Mouse (Mus musculus) heart, postnatal 36 days (tissue): ENCODE results near the gene Ccdc187. TPM values are rescaled to one million over a fixed set of nuclear protein-coding genes. Genes with fewer than 3 reads are reported as not detected.
A peak's percentile ranks its signal among the peaks of the same experiment; 100 is the strongest.

Experiments
- DNase-seq, 2 experiments: peaks; one replicate each; pipeline ENCODE4 v3.0.0; 2021 to 2022
- intact Hi-C: fragments of 180-260 bp; cut with DNase I; formaldehyde crosslinking; loops from one replicate; pipeline ENCODE4 v1.15.1; 2025
- total RNA-seq, 2 experiments: library from RNA; stranded (reverse); gene quantifications; 2 replicates each; pipeline ENCODE4 v1.2.3; 2021

Ccdc187 gene
- total RNA-seq, 2 experiments from 2014 or later: 0.03 to 0.08 TPM

DNA sequence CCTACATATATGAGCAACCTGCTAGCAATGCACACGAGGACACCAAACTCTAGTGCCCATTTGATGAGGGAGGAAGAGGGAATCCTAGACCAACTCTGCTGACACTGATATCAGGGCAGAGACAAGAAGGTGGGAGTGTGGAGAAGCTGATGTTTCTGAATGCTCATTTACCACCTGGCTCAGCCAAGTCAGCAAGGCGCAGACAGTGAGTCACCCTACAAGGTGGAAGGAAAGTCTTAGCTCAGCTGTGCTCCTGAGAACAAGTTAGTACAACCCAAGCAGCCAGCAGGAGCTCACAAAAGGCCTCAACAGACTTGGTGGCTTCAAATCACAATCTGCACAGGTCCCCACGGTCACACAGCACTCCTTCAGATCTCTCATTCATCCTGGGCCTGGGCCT lies 63.0 kb downstream of the Ccdc187 start:
- intact Hi-C loops: no loop called here

DNA sequence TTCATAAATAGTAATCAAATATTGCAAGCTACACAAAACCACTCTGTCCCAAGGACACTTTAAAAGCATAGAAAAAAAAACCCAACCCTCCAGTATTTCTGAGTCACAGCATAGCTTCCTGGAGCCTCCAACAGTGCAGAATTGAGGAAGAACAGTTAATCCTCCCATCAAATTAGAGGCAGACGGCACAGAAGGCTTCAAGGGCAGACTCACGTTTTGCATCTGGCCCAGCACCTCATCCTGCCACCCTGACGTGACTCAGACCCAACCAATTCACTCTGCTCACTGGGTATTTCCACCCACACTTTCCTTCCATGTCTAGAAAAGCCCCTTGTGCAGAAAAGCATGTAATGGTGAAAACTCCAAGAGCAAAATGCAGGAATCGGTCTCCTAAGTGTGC lies 64.1 kb downstream of the Ccdc187 start:
- DNase-seq: no peak
- intact Hi-C loops: no loop called here

More for the DNA sequence above, 63.0 kb downstream of the Ccdc187 start:
- DNase-seq: no peak

DNA sequence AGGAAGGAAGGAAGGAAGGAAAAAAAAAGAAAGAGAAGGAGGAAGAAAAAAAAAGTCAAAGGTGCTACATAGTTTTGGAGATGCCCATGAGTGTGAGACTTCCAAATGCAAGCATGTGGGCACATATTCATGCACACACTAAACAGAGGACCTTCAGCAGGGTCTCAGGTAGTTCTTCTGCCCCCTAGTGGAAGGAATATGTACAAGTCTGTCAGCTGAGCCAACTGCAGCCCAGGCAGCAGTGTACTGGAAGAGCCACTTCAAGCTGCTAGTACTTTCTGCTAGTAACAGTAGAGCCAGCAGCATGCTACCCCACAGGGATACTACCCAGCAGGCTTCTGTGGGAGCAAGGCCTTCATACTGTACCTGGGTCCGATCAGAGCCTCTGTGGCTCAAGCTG lies 66.6 kb downstream of the Ccdc187 start:
- intact Hi-C loops: loop anchor here (2.0 kb wide), 1 partner anchor 71 kb away; no protein-coding TSS in a partner anchor
- DNase-seq: peak; percentile 9 to 32

DNA sequence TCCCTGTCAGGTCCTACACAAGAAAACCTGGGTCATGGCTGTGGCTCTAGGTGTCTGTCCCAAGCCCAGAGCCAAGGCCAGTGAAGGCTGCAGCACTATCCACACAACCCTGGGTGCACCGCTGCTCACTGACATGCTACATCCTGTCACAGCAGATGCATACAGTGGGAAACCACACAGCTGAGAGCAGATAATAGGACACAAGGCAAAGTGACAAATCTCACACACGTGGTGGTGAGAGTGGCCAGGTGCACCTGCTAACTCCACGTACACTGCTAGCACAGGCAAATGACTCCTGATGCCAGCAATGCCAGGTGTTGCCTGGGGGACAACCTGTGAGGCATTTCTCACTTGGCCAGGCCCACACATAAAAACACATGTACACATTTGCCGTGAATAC lies 69.1 kb downstream of the Ccdc187 start:
- DNase-seq: no peak
- intact Hi-C loops: no loop called here

DNA sequence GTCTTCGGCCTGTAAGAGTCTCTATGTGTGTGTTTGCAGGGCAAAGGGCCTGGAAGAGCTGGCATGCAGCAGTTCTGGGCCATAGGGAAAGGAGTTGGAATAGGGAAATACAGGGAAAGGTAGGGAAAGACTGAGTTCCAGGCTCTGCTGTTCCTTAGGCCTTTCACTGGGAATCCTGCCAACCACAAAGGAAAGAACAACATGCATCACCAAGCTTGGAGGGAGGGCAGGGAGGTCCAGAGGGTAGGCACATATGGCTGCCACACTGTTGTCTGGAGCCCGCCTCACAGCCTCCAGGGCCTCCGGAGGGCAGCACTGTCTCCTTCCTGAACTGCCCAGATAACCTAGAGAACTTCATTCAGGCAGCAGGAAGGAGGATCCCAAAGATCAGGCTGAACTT lies 70.4 kb downstream of the Ccdc187 start:
- intact Hi-C loops: no loop called here
- DNase-seq: no peak

DNA sequence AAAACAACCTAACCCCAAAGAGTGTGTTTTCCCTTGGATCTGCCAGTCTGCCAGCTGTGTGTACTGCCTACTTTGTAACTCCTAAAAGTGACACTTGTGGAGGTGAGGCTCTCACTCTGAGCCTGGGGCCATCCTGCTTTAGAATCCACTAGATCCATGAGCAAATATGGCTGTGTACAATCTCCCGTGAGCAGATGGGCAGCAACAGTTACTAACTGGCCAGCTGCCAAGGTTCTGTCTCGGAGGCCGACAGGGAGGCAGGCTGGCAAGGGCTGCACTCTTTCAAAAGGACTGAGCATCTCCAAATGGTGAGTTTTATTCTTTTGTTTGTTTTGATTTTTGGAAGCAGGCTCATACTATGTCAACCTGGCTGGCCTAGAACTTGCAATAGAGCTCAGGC lies 79.8 kb downstream of the Ccdc187 start:
- no peak for DNase-seq

DNA sequence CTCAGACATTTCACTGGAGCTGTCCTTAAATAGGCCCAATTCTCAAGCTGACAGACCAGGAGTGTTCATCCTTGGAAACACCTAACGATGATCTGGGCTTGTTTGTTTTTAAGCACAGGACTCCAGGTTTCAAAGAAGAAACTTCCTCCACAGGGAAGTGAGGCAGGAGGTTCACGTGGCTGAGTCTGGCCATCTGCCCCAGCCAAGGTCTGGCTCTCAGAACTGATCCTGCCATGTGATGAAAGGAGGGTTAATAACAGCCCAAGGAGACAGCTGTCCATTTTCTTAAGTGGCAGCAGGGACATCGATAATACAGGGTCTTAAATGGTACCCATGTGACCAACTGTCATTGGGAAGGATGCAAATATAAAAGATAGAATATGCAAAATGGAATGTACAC lies 84.8 kb downstream of the Ccdc187 start:
- DNase-seq: no peak
- intact Hi-C loops: no loop called here

More for the DNA sequence above, 79.8 kb downstream of the Ccdc187 start:
- intact Hi-C loops: no loop called here

DNA sequence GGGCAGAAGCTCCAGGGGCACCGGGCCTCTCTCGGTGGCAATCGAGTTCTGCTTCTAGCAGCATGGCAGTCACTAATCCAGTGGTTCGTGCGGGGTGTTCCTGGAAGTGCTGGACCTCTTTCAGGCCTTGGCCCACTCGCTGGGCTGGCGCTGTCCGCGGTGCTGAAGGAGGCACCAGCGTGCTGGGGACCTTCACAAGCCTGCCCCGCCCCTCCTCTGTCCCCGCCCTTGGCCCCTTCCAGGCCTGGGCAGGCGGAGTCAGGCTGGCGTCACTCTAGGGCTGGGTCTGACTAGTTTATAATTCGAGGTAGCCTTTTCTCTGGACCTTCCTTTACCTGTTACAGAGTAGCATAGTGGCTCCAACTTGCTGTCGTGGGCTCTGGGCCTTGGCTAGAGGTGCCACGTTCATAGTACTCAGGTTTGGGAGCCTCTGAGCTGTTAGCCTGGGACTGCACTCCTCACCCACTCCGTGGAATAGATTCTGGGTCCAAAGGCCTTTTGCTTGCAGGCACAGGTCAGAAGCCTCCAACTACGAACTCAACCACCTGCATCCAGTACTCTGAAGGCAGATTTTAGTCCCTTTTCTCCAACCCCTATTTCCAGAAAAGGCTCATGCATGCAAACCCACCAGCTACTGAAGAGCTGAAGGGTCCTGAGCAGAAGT lies 86.1 kb downstream of the Ccdc187 start, which contains the start of gene Lhx3:
Gene Lhx3, minus strand, starts transcription at position 164 of the 664 bp plus-strand sequence.
- peak; percentile 79 to 85 for DNase-seq
- intact Hi-C loops: no loop called here

DNA sequence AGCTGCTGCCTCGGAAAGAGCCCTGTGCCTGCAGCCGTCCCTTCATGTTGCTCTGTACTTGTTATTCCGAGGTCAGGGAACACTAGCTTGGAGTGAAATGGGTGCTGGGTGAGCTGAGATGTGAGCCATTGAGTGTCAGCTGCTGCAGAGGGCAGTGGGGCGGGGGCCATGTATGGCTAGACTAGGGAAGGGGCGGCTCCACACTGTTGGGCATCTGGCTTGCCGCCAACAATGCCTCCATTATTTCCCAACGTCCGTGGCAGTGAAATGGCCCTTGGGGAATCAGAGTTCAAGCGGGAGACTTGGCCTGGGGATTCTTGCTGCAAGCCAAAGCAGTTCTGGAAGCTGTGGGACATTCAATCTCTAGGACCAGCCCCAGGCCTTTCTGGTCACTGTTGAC lies 86.8 kb downstream of the Ccdc187 start:
- intact Hi-C loops: no loop called here
- DNase-seq: no peak

DNA sequence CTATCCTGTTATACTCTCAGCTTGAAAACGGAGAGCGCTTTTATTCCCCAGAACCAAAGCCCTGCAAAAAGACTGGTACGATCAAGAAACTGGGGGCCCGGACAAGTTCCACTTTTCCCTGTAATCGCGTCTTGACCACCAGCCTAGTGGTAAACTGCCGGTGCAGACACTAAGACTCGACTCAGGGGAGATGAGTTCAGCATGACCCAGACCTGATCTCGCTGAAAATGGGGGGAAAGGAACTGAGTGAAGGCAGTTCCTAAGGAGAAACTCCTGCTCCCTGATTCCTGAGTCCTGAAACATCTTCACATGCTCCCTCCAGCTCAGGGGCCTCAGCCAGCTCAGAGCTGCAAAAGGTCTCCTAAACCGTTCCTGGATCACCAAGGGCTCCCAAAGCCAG lies 88.6 kb downstream of the Ccdc187 start:
- intact Hi-C loops: no loop called here
- DNase-seq: no peak

DNA sequence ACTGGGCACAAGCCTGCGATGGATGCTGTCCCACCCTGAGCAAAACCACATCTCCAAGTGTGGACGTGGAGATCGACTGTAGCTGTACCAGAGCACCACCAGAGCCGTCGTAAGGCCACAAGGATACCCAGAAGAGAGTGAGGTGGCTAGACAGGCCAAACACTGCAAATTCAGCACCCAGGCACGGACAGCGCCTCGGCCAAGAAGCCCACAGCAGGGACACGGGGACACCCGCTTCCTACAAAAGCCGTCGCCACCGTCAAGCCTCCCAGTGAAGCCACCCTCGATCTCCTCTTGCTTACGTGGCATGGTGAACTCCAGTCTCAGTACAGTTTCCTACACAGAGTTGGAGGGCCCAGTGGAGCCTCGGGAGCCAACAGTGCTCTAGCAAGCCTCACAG lies 89.2 kb downstream of the Ccdc187 start:
- DNase-seq: peak in 1 of 2 experiments; percentile 17
- intact Hi-C loops: no loop called here

DNA sequence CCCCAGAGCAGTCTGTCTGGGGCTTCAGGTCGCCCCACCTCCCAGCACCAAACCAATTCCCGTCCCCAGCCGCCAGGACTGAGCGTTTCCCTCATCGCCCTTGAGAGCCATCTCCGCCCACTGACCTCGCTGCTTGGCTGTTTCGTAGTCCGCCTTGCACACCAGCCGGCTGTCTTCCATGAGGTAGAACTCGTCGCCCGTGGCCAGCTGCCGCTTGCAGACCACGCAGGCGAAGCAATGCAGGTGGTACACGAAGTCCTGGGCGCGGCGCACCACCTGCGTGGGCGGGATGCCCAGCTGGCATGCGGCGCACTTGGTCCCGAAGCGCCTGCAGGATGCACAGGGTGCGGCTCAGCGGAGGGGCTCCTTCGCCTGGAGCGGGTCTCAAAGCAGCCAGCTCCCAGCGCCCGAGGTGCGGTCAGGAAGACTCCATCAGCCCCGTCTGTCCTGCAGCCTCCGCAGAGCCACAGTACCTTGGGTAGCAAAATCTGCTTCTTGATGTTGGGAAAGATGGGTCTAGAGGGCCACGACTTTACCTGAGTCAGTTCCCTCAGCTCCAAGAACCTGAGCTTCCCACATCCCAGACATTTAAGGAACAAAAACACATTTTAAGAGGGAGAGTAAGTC lies 91.4 kb downstream of the Ccdc187 start:
- intact Hi-C loops: no loop called here
- no peak for DNase-seq

DNA sequence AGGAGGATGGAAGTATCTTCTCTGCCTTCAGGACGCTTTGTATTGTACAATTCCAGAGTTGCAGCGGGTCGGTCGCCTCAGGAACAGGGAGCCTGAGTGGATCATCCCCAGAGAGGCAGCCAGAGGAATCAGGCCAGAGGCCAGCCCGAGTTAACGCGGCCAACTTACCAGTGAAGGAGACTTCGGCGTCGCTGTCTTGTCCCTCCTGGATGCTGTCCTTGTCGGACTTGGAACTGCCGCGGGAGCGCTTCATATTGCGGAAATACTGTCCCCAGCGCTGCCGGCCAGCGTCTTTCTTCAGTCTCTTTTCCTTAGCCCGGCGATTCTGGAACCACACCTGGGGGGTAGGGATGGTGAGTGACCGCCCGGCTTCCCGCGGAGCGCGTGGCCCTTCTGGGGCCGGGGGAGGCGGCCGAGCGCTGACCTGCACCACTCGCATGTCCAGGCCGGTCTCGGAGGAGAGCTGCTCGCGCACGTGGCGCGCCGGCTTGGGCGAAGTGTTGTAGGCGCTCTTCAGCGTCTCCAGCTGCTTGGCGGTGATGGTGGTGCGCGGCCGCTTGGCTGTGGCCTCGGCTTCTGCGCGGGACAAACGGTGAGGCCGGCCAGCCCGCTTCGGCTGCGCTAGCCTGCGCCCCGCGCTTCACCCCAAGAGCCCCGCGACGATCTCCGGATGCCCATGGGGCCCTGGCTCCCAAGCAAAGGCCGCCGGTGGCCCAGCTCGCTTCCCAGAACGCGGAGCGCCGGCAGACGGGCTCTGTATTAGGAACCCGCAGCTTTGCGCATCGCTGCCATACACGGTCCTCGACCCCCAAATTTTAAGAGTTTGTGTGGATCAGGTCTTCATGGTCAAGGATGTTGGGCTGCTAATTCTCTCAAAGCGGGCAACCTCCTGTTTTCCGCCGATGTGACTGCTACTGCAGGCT lies 92.2 kb downstream of the Ccdc187 start:
- no peak for DNase-seq
- intact Hi-C loops: no loop called here

DNA sequence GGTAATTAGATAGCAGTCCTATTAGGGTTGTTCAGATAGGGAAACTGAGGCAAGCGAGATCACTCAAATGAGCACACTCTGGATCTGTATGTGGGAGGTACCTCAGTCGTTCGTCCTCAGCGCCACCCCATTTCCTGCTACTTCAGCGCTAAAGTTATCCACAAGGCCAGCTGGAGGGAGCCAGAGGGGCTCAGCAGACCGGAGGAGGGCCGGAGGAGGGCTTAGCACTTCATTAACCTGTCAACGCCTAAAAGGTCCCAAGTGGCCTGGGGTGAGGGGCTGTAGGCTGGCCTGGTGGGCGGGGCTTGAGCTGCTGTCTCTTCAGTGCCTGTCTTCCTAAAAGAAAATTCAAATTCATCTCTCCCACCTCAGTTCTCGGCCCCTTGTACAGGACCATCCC lies 95.9 kb downstream of the Ccdc187 start:
- no peak for DNase-seq
- intact Hi-C loops: no loop called here

DNA sequence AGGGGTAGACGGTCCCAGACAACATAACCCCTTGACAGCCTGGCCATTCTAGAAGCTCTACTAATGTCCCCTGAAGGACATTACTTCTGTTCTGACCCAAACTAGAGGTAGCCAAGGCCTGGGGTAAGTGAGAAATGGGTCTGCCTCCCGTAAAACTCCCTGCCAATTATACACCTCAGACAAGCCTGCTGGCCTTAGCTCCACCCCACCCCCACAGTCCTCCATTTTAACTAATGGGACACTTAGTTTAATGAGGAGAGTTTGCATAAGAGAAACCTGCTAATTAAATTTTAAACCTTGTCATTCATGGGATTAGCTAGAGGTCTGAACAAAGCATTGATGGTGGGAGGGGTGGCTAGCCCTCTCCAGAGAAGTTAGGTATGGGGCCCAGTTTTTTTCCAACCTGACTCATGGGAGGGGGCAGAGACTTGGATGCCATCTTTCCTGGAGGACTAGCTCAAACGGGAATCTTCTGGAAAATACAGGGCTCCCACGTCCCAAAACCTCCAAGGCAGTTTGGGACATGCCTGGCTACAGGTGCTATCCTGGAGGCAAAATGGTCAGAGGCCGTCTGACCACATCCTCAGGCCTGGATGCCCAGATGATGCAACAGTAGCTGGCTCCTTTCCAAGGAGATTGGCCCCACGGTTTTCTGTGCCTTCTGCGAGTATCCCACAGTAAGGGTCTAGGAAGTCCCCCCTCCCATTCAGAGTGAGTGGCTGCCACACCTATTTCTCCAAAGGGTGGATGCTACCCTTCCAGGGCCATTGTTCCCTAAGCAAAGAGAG lies 99.6 kb downstream of the Ccdc187 start:
- intact Hi-C loops: no loop called here
- no peak for DNase-seq

Other genes with a start within 250 kb of the Ccdc187 start
- gene Nacc2, start 171.3 kb downstream of the Ccdc187 start, total RNA-seq: 10 to 100 TPM; 23.4 to 25.3 TPM
- gene Lhx3, start 86.3 kb downstream of the Ccdc187 start, total RNA-seq: not detected
- 10 to 100 TPM; 19.0 to 19.7 TPM for gene Qsox2, start 57.0 kb downstream of the Ccdc187 start, total RNA-seq
- gene Gpsm1, start 21.0 kb upstream of the Ccdc187 start, total RNA-seq: 100 to 1,000 TPM; 208 to 243 TPM
- gene Dnlz, start 57.6 kb upstream of the Ccdc187 start, total RNA-seq: 10 to 100 TPM; 21.1 to 21.4 TPM
- 1 to 10 TPM; 1.4 to 1.5 TPM for gene Card9, start 66.4 kb upstream of the Ccdc187 start, total RNA-seq
- gene Snapc4, start 86.1 kb upstream of the Ccdc187 start, total RNA-seq: 1 to 10 TPM; 8.5 to 9.3 TPM
- gene Entr1, start 94.8 kb upstream of the Ccdc187 start, total RNA-seq: 10 to 100 TPM; 43.4 to 48.2 TPM
- 100 to 1,000 TPM; 137 to 154 TPM for gene Pmpca, start 94.8 kb upstream of the Ccdc187 start, total RNA-seq
- 10 to 100 TPM; 13.8 to 15.4 TPM for gene Inpp5e, start 114.6 kb upstream of the Ccdc187 start, total RNA-seq
- 10 to 100 TPM; 36.9 to 39.1 TPM for gene Sec16a, start 150.7 kb upstream of the Ccdc187 start, total RNA-seq
- 10 to 100 TPM; 29.5 to 34.0 TPM for gene Notch1, start 222.1 kb upstream of the Ccdc187 start, total RNA-seq